Mouse (Mus musculus) lung, postnatal 25 days (tissue): ENCODE data around the gene Fscn2.
A peak's percentile ranks its signal among the peaks of the same experiment; 100 is the strongest.

Source experiments
- DNase-seq: peaks from one replicate; pipeline ENCODE4 v3.0.0; 2022; ENCODE audit warnings: low spot score

Gene Fscn2

GRCm38 (mm10) chr11:120360062-120360461 is 1.3 kb upstream of the Fscn2 start:
- no peak for DNase-seq

GRCm38 (mm10) chr11:120360755-120361154 is 579 bp upstream of the Fscn2 start:
- no peak for DNase-seq

- DNase-seq = no peak
Observed at GRCm38 (mm10) chr11:120362891-120363290, 1.6 kb downstream of the Fscn2 start.

GRCm38 (mm10) chr11:120366443-120367027 is 5.2 kb downstream of the Fscn2 start:
- no peak for DNase-seq

- peak; percentile 74 for DNase-seq
Observed at GRCm38 (mm10) chr11:120369656-120370055, 8.3 kb downstream of the Fscn2 start.

- no peak for DNase-seq
Observed at GRCm38 (mm10) chr11:120373025-120373424, 11.7 kb downstream of the Fscn2 start.

- peak; percentile 63 for DNase-seq
Observed at GRCm38 (mm10) chr11:120373820-120374586, 12.7 kb downstream of the Fscn2 start.

GRCm38 (mm10) chr11:120375324-120375723 is 14.0 kb downstream of the Fscn2 start:
- no peak for DNase-seq

- no peak for DNase-seq
Observed at GRCm38 (mm10) chr11:120376302-120377160, 15.2 kb downstream of the Fscn2 start.

GRCm38 (mm10) chr11:120377337-120377736 is 16.0 kb downstream of the Fscn2 start:
- DNase-seq = no peak

- DNase-seq = peak; percentile 63
Observed at GRCm38 (mm10) chr11:120378031-120378610, 16.8 kb downstream of the Fscn2 start.

GRCm38 (mm10) chr11:120378611-120379540 is 17.5 kb downstream of the Fscn2 start, which contains the start of gene Faap100:
Faap100 (minus strand) TSS chr11:120378764.
- DNase-seq = peak; percentile 91

- no peak for DNase-seq
Observed at GRCm38 (mm10) chr11:120380271-120380670, 18.9 kb downstream of the Fscn2 start.

- DNase-seq = no peak
Observed at GRCm38 (mm10) chr11:120381157-120381556, 19.8 kb downstream of the Fscn2 start.

- no peak for DNase-seq
Observed at GRCm38 (mm10) chr11:120382509-120382908, 21.2 kb downstream of the Fscn2 start.

- no peak for DNase-seq
Observed at GRCm38 (mm10) chr11:120386632-120387031, 25.3 kb downstream of the Fscn2 start.

GRCm38 (mm10) chr11:120387157-120387556 is 25.8 kb downstream of the Fscn2 start:
- no peak for DNase-seq

GRCm38 (mm10) chr11:120388580-120388979 is 27.2 kb downstream of the Fscn2 start:
- no peak for DNase-seq

GRCm38 (mm10) chr11:120395661-120396060 is 34.3 kb downstream of the Fscn2 start:
- no peak for DNase-seq

- DNase-seq = no peak
Observed at GRCm38 (mm10) chr11:120397602-120398001, 36.3 kb downstream of the Fscn2 start.

- DNase-seq = no peak
Observed at GRCm38 (mm10) chr11:120399319-120399718, 38.0 kb downstream of the Fscn2 start.
